Mouse (Mus musculus) C2C12 (cell line): Measurements from ENCODE around the gene Sh2b3.

ENCODE experiments used
- CTCF ChIP-seq: IDR thresholded peaks from one replicate; pipeline ENCODE4 v1.5.1; 2011; ENCODE audit not compliant: control insufficient read depth, insufficient read depth, insufficient read length
- MYOG ChIP-seq: IDR thresholded peaks from one replicate; pipeline ENCODE4 v1.6.1; 2011; ENCODE audit not compliant: control insufficient read depth, insufficient read length; ENCODE audit errors: extremely low read depth

- TF ChIP-seq CTCF (no peak), MYOG (no peak)
Observed at GRCm38 (mm10) chr5:121835949-121836691, 1.3 kb downstream of the Sh2b3 start.
